Mouse (Mus musculus) lung, embryonic 16.5 days (tissue): ENCODE results near the gene Tgif1. TPM values are rescaled to one million over a fixed set of nuclear protein-coding genes. Genes with fewer than 3 reads are reported as not detected.
A peak's percentile ranks its signal among the peaks of the same experiment; 100 is the strongest.

Experiments used
- ATAC-seq: fragments of 200-750 bp; cut with Nextera tagmentation; 2 replicates; pipeline ENCODE4 v1.8.0; 2017; ENCODE audit warnings: low read depth, mild to moderate bottlenecking, moderate library complexity
- H3K27ac ChIP-seq: fragments of 300-500 bp; sonication (generic); 2 replicates; pipeline ENCODE4 v1.5.1; 2014; ENCODE audit warnings: mild to moderate bottlenecking, control low read depth, low read length
- H3K27me3 ChIP-seq: fragments of 300-500 bp; sonication (generic); 2 replicates; pipeline ENCODE4 v1.6.1; 2014; ENCODE audit warnings: low read depth, low read length, mixed read lengths; ENCODE audit not compliant: control insufficient read depth, insufficient read depth
- H3K36me3 ChIP-seq: fragments of 300-500 bp; sonication (generic); 2 replicates; pipeline ENCODE4 v1.6.1; 2014; ENCODE audit warnings: low read length; ENCODE audit not compliant: control insufficient read depth, insufficient read depth
- H3K4me1 ChIP-seq: fragments of 300-500 bp; sonication (generic); replicated peaks from 2 replicates; pipeline ENCODE4 v1.6.1; 2014; ENCODE audit warnings: low read length, mixed read lengths; ENCODE audit not compliant: control insufficient read depth, insufficient read depth
- H3K4me2 ChIP-seq: fragments of 300-500 bp; sonication (generic); 2 replicates; pipeline ENCODE4 v1.6.1; 2014; ENCODE audit warnings: low read depth, low read length, control low read depth
- H3K4me3 ChIP-seq: fragments of 300-500 bp; sonication (generic); 2 replicates; pipeline ENCODE4 v1.5.1; 2014; ENCODE audit warnings: mild to moderate bottlenecking, low read length, control low read depth
- H3K9ac ChIP-seq: fragments of 300-500 bp; sonication (generic); 2 replicates; pipeline ENCODE4 v1.6.1; 2014; ENCODE audit warnings: low read length, control low read depth
- H3K9me3 ChIP-seq: fragments of 300-500 bp; sonication (generic); 2 replicates; pipeline ENCODE4 v1.6.1; 2016; ENCODE audit warnings: low read length; ENCODE audit not compliant: control insufficient read depth
- WGBS: fragments of 180-500 bp; shearing (Covaris S2); extraction: QIAGEN DNeasy Blood & Tissue Kit; methylation state at CpG from one replicate; pipeline ENCODE4 v1.1.7; 2014; 5-methylcytosine and 5-hydroxymethylcytosine counted together
- polyA plus RNA-seq: library from polyadenylated mRNA; unstranded; fragments of >200 nt; fragmentation: Nextera tagmentation; extraction: Ambion mirVana; gene quantifications from 2 replicates; pipeline ENCODE4 v1.2.1, GENCODE M21; 2015

Gene Tgif1
- polyA plus RNA-seq, 1 experiment from 2014 or later: 63.1 TPM

- no peak for ATAC-seq
- WGBS: 66% methylated on average over 16 of the region's 16 CpGs
Measured at GRCm38 (mm10) chr17:70886641-70887391, 33.5 kb upstream of the Tgif1 start.

GRCm38 (mm10) chr17:70885868-70886267 lies 32.5 kb upstream of the Tgif1 start:
- Histone ChIP-seq H3K4me2 (no peak overlapping the region), H3K4me3 (no peak overlapping the region), H3K36me3 (no peaks in the 10 kb centered on the region), H3K4me1 (no peaks in the 10 kb centered on the region; the same call in 1 of the 2 replicates), H3K27ac (no peak overlapping the region), H3K27me3 (no peaks in the 10 kb centered on the region), H3K9me3 (no peaks in the 10 kb centered on the region), H3K9ac (no peak overlapping the region)
- no peak for ATAC-seq
- WGBS: 76% methylated on average over 5 of the region's 5 CpGs

More at GRCm38 (mm10) chr17:70886641-70887391, 33.5 kb upstream of the Tgif1 start:
- Histone ChIP-seq H3K27ac (no peak overlapping the region), H3K4me3 (no peak overlapping the region), H3K36me3 (no peaks in the 10 kb centered on the region), H3K9ac (no peak overlapping the region), H3K9me3 (no peaks in the 10 kb centered on the region), H3K4me2 (no peak overlapping the region), H3K27me3 (no peaks in the 10 kb centered on the region), H3K4me1 (no peaks in the 10 kb centered on the region; the same call in 1 of the 2 replicates)

GRCm38 (mm10) chr17:70881934-70882333 lies 28.6 kb upstream of the Tgif1 start:
- Histone ChIP-seq H3K9ac (no peak overlapping the region), H3K4me1 (no peaks in the 10 kb centered on the region; the same call in 1 of the 2 replicates), H3K27me3 (no peaks in the 10 kb centered on the region), H3K4me2 (no peak overlapping the region), H3K9me3 (no peaks in the 10 kb centered on the region), H3K27ac (no peak overlapping the region), H3K36me3 (no peaks in the 10 kb centered on the region), H3K4me3 (no peak overlapping the region)
- 78% methylated on average over 10 of the region's 10 CpGs for WGBS
- ATAC-seq: no peak

- H3K4me2 ChIP-seq: no peak overlapping the region
- no peak for ATAC-seq
- WGBS: 66% methylated on average over 7 of the region's 7 CpGs
- no peaks in the 10 kb centered on the region for H3K9me3 ChIP-seq
- H3K36me3 ChIP-seq: no peaks in the 10 kb centered on the region
- no peak overlapping the region for H3K9ac ChIP-seq
- H3K4me3 ChIP-seq: no peak overlapping the region
- no peak overlapping the region for H3K27ac ChIP-seq
- no peaks in the 10 kb centered on the region for H3K4me1 ChIP-seq
- no peaks in the 10 kb centered on the region for H3K27me3 ChIP-seq
Measured at GRCm38 (mm10) chr17:70881194-70881593, 27.8 kb upstream of the Tgif1 start.

GRCm38 (mm10) chr17:70878237-70878636 lies 24.9 kb upstream of the Tgif1 start:
- Histone ChIP-seq H3K27ac (no peak overlapping the region), H3K27me3 (no peaks in the 10 kb centered on the region), H3K9me3 (no peaks in the 10 kb centered on the region), H3K36me3 (no peaks in the 10 kb centered on the region), H3K4me3 (no peak overlapping the region), H3K4me2 (no peak overlapping the region), H3K4me1 (0 out of 2 replicates have a peak, but pooled peaks cover 2% of the 10 kb centered on the region), H3K9ac (no peak overlapping the region)
- no peak for ATAC-seq

- H3K27me3 ChIP-seq: no peaks in the 10 kb centered on the region
- no peaks in the 10 kb centered on the region for H3K36me3 ChIP-seq
- WGBS: 42% methylated on average over 7 of the region's 7 CpGs
- peak overlapping the region; percentile 28 for H3K4me3 ChIP-seq
- H3K4me1 ChIP-seq: peaks cover 14% of the 10 kb centered on the region; the same call in 1 of the 2 replicates
- no peaks in the 10 kb centered on the region for H3K9me3 ChIP-seq
- H3K4me2 ChIP-seq: peak overlapping the region; percentile 55
- peak overlapping the region; percentile 0; the same call in 1 of the 2 replicates for H3K9ac ChIP-seq
- H3K27ac ChIP-seq: no peak overlapping the region
- ATAC-seq: no peak
Measured at GRCm38 (mm10) chr17:70873778-70874124, 20.4 kb upstream of the Tgif1 start.

- Histone ChIP-seq H3K4me1 (peaks cover 14% of the 10 kb centered on the region; the same call in 1 of the 2 replicates), H3K27ac (no peak overlapping the region), H3K9me3 (no peaks in the 10 kb centered on the region), H3K9ac (peak overlapping the region; percentile 0), H3K27me3 (no peaks in the 10 kb centered on the region), H3K4me2 (peak overlapping the region; percentile 55), H3K4me3 (peak overlapping the region; percentile 28), H3K36me3 (no peaks in the 10 kb centered on the region)
- WGBS: 23% methylated on average over 21 of the region's 21 CpGs
- peak; percentile 68 for ATAC-seq
Measured at GRCm38 (mm10) chr17:70872936-70873777, 19.8 kb upstream of the Tgif1 start.

- no peak overlapping the region for H3K27ac ChIP-seq
- H3K4me3 ChIP-seq: no peak overlapping the region
- H3K4me1 ChIP-seq: peaks cover 14% of the 10 kb centered on the region; the same call in 1 of the 2 replicates
- H3K4me2 ChIP-seq: peak overlapping the region; percentile 55; the same call in 1 of the 2 replicates
- no peaks in the 10 kb centered on the region for H3K9me3 ChIP-seq
- ATAC-seq: peak; percentile 27; the same call in 1 of the 2 replicates
- H3K9ac ChIP-seq: no peak overlapping the region
- H3K36me3 ChIP-seq: no peaks in the 10 kb centered on the region
- no peaks in the 10 kb centered on the region for H3K27me3 ChIP-seq
- WGBS: 32% methylated on average over 14 of the region's 14 CpGs
Measured at GRCm38 (mm10) chr17:70872094-70872929, 19.0 kb upstream of the Tgif1 start.
